Mouse (Mus musculus) right cerebral cortex, postnatal 36 days (tissue): ENCODE measurements around the gene Myadm.
"Not testable (repeated sequence)": the region's sequence is repeated elsewhere in the genome, so short reads cannot be mapped to it uniquely, and the experiment has no call there.

ENCODE experiments used
- DNase-seq, 2 experiments: peaks; one replicate each; pipeline ENCODE4 v3.0.0; 2022; ENCODE audit warnings: low spot score in 2 of 2, mixed read lengths in 1 of 2

Myadm gene

GRCm38 (mm10) chr7:3288976-3289970 lies at the start of gene Myadm, which contains the start of gene Prkcg:
Gene Myadm (plus strand): TSS chr7:3289080.
Gene Prkcg (plus strand): TSS chr7:3289179.
- peak in 1 of 2 experiments; percentile 64 for DNase-seq

- DNase-seq: no peak
These were observed 49.7 kb upstream of the Myadm start for GRCm38 (mm10) chr7:3239193-3239592.

- DNase-seq: no peak
These were observed 28.2 kb upstream of the Myadm start for GRCm38 (mm10) chr7:3260701-3261100.

GRCm38 (mm10) chr7:3261446-3261845 lies 27.4 kb upstream of the Myadm start:
- DNase-seq: no peak

GRCm38 (mm10) chr7:3262789-3263188 lies 26.1 kb upstream of the Myadm start:
- no peak for DNase-seq

GRCm38 (mm10) chr7:3264390-3265022 lies 24.4 kb upstream of the Myadm start:
- no peak for DNase-seq

GRCm38 (mm10) chr7:3265311-3265710 lies 23.6 kb upstream of the Myadm start:
- DNase-seq: no peak

- DNase-seq: no peak
These were observed 21.6 kb upstream of the Myadm start for GRCm38 (mm10) chr7:3267261-3267660.

- no peak for DNase-seq
These were observed 21.0 kb upstream of the Myadm start for GRCm38 (mm10) chr7:3267888-3268287.

GRCm38 (mm10) chr7:3268291-3268690 lies 20.6 kb upstream of the Myadm start:
- no peak for DNase-seq

- no peak for DNase-seq
These were observed 16.7 kb upstream of the Myadm start for GRCm38 (mm10) chr7:3272206-3272605.

- DNase-seq: no peak
These were observed 13.3 kb upstream of the Myadm start for GRCm38 (mm10) chr7:3275455-3276170.

- not testable (repeated sequence) for DNase-seq
These were observed 12.1 kb upstream of the Myadm start for GRCm38 (mm10) chr7:3276781-3277180.

- no peak for DNase-seq
These were observed 8.7 kb upstream of the Myadm start for GRCm38 (mm10) chr7:3280080-3280653.

GRCm38 (mm10) chr7:3280654-3281153 lies 8.2 kb upstream of the Myadm start:
- no peak for DNase-seq

- no peak for DNase-seq
These were observed 7.1 kb upstream of the Myadm start for GRCm38 (mm10) chr7:3281741-3282140.

- no peak for DNase-seq
These were observed 5.6 kb upstream of the Myadm start for GRCm38 (mm10) chr7:3283081-3283875.

- no peak for DNase-seq
These were observed 4.3 kb upstream of the Myadm start for GRCm38 (mm10) chr7:3284604-3285003.

GRCm38 (mm10) chr7:3286036-3286435 lies 2.8 kb upstream of the Myadm start:
- no peak for DNase-seq

GRCm38 (mm10) chr7:3287186-3287585 lies 1.7 kb upstream of the Myadm start:
- no peak for DNase-seq
